Mouse (Mus musculus) right cerebral cortex, adult 2 months (tissue): Measurements from ENCODE around the gene Atg7.

Source experiments
- DNase-seq, 2 experiments: peaks; one replicate each; pipeline ENCODE4 v3.0.0; 2021 to 2022; ENCODE audit warnings: low spot score in 2 of 2

The Atg7 gene

GRCm38 (mm10) chr6:114782486-114782885 lies 139.6 kb downstream of the Atg7 start:
- no peak for DNase-seq

- DNase-seq, result no peak
Measured at GRCm38 (mm10) chr6:114786461-114786860, 143.6 kb downstream of the Atg7 start.

GRCm38 (mm10) chr6:114787606-114788005 lies 144.7 kb downstream of the Atg7 start:
- no peak for DNase-seq

GRCm38 (mm10) chr6:114788663-114789062 lies 145.8 kb downstream of the Atg7 start:
- no peak for DNase-seq

- no peak for DNase-seq
Measured at GRCm38 (mm10) chr6:114790084-114790483, 147.2 kb downstream of the Atg7 start.

GRCm38 (mm10) chr6:114790902-114791301 lies 148.0 kb downstream of the Atg7 start:
- DNase-seq, result no peak

- DNase-seq, result no peak
Measured at GRCm38 (mm10) chr6:114791846-114792245, 148.9 kb downstream of the Atg7 start.

GRCm38 (mm10) chr6:114794706-114795105 lies 151.8 kb downstream of the Atg7 start:
- DNase-seq, result peak; percentile 41 to 47

- no peak for DNase-seq
Measured at GRCm38 (mm10) chr6:114795706-114796325, 152.9 kb downstream of the Atg7 start.

- no peak for DNase-seq
Measured at GRCm38 (mm10) chr6:114797901-114798300, 155.0 kb downstream of the Atg7 start.

GRCm38 (mm10) chr6:114798715-114799114 lies 155.8 kb downstream of the Atg7 start:
- DNase-seq, result no peak

GRCm38 (mm10) chr6:114800291-114800965 lies 157.5 kb downstream of the Atg7 start:
- DNase-seq, result no peak

- DNase-seq, result no peak
Measured at GRCm38 (mm10) chr6:114803915-114804535, 161.1 kb downstream of the Atg7 start.

- no peak for DNase-seq
Measured at GRCm38 (mm10) chr6:114804866-114805265, 162.0 kb downstream of the Atg7 start.

GRCm38 (mm10) chr6:114805927-114806326 lies 163.0 kb downstream of the Atg7 start:
- no peak for DNase-seq

GRCm38 (mm10) chr6:114807474-114807873 lies 164.6 kb downstream of the Atg7 start:
- no peak for DNase-seq

- no peak for DNase-seq
Measured at GRCm38 (mm10) chr6:114808654-114809430, 165.9 kb downstream of the Atg7 start.

- DNase-seq, result no peak
Measured at GRCm38 (mm10) chr6:114809431-114809811, 166.5 kb downstream of the Atg7 start.

GRCm38 (mm10) chr6:114812322-114812721 lies 169.4 kb downstream of the Atg7 start:
- no peak for DNase-seq

GRCm38 (mm10) chr6:114812779-114813178 lies 169.9 kb downstream of the Atg7 start:
- no peak for DNase-seq

- no peak for DNase-seq
Measured at GRCm38 (mm10) chr6:114814199-114814881, 171.4 kb downstream of the Atg7 start.
